Mouse (Mus musculus) small intestine, adult 2 months (tissue): ENCODE results near the gene Flrt1. TPM values are rescaled to one million over a fixed set of nuclear protein-coding genes. Genes with fewer than 3 reads are reported as not detected.

Experiments used
- H3K27ac ChIP-seq: fragments of 200-500 bp; 2 replicates; pipeline ENCODE4 v1.5.1; 2012; ENCODE audit warnings: low read depth, low read length, control low read depth, inconsistent platforms; ENCODE audit not compliant: insufficient read depth
- H3K27me3 ChIP-seq: fragments of 200-500 bp; 2 replicates; pipeline ENCODE4 v1.6.1; 2012; ENCODE audit warnings: mild to moderate bottlenecking, moderate library complexity, low read length, inconsistent platforms; ENCODE audit not compliant: control insufficient read depth, insufficient read depth
- H3K36me3 ChIP-seq: fragments of 200-500 bp; 2 replicates; pipeline ENCODE4 v1.6.1; 2012; ENCODE audit warnings: mild to moderate bottlenecking, low read length, control low read depth, inconsistent platforms; ENCODE audit not compliant: control insufficient read depth, insufficient read depth
- H3K4me1 ChIP-seq: fragments of 200-500 bp; 2 replicates; pipeline ENCODE4 v1.6.1; 2012; ENCODE audit warnings: low read length, inconsistent platforms, mixed read lengths; ENCODE audit not compliant: control insufficient read depth, insufficient read depth, insufficient read length
- H3K4me3 ChIP-seq: fragments of 200-500 bp; 2 replicates; pipeline ENCODE4 v1.5.1; 2012; ENCODE audit warnings: low read depth, mild to moderate bottlenecking, control low read depth, inconsistent platforms, low read length, moderate library complexity
- CTCF ChIP-seq: fragments of 200-500 bp; IDR thresholded peaks from 2 replicates; pipeline ENCODE4 v1.5.1; 2012; ENCODE audit warnings: low read depth, mild to moderate bottlenecking, control low read depth, inconsistent platforms, low read length, moderate library complexity, mixed read lengths; ENCODE audit not compliant: insufficient replicate concordance, insufficient read length; ENCODE audit errors: extremely low read depth
- POLR2A ChIP-seq: fragments of 200-500 bp; IDR thresholded peaks from 2 replicates; pipeline ENCODE4 v1.6.1; 2012; ENCODE audit warnings: low read depth, mild to moderate bottlenecking, control low read depth, inconsistent platforms, low read length, moderate library complexity
- WGBS: fragments of 180-500 bp; shearing (Covaris S2); methylation state at CpG from one replicate; pipeline ENCODE4 v1.1.7; 2018; 5-methylcytosine and 5-hydroxymethylcytosine counted together
- polyA plus RNA-seq: library from polyadenylated mRNA; depleted of rRNA; stranded (reverse); fragments of >200 nt; gene quantifications from 2 replicates; pipeline ENCODE4 v1.2.3, GENCODE M21; 2012

Flrt1 gene
- polyA plus RNA-seq, 1 experiment, result 0.06 TPM

DNA sequence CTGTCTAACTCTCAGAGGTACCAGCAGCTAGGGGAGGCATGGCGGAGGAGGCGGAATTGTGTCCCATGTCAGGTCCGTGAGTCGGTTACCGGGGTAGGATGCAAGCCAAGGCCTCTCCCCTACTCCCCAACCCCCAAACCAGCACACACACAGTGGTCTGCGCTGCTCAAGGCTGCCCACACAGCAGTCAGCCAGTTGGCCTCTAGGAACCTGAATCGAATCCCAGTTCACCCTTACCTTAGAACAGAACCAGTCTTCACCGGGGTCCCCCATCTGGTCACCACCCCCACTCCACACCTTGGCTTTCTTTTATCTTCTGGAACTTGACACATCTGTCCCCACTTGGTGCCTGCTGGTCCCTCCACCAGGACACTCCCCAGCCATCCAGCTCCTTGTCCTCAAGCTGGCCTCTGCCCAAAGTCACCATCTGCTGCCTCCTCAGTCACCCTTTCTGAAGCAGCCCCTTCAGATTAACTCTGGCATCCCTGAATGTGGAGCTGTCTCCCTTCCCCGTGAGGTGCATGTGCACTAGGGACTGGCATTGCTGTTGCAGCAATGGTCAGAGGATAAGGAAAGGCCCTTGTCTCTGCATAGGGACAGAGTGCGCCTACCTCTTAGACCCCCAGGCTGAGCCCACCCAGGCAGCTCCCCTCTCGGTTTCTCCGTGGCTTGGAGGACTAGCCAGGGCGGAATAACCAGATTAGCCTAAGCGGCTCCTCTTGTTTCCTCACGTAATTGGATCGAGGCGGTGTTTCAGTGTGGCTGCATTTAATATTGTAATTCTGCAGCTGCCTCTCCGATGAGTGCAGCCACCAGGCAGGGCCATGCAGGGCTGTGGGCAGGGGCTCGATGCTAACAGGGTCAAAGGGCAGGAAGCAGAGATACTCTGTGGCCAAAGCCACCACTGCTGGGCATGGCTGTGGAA lies 23.3 kb upstream of the Flrt1 start:
- no peak overlapping the region for H3K27ac ChIP-seq
- 84% methylated on average over 19 of the region's 19 CpGs for WGBS
- TF ChIP-seq CTCF (no peak), POLR2A (no peak)
- no peaks in the 10 kb centered on the region for H3K27me3 ChIP-seq
- H3K4me3 ChIP-seq, result no peak overlapping the region
- no peaks in the 10 kb centered on the region for H3K36me3 ChIP-seq
- peaks cover 3% of the 10 kb centered on the region; the same call in 1 of the 2 replicates for H3K4me1 ChIP-seq

GRCm38 (mm10) chr19:7126933-7127332 lies 21.4 kb upstream of the Flrt1 start:
- 55% methylated on average over 2 of the region's 2 CpGs for WGBS

GRCm38 (mm10) chr19:7126209-7126608 lies 20.7 kb upstream of the Flrt1 start:
- TF ChIP-seq POLR2A (no peak), CTCF (no peak)
- H3K4me3 ChIP-seq, result no peak overlapping the region
- no peaks in the 10 kb centered on the region for H3K36me3 ChIP-seq
- WGBS, result 69% methylated on average over 1 of the region's 1 CpGs
- H3K27me3 ChIP-seq, result no peaks in the 10 kb centered on the region
- H3K27ac ChIP-seq, result no peak overlapping the region
- H3K4me1 ChIP-seq, result peaks cover 6% of the 10 kb centered on the region; the same call in 1 of the 2 replicates

More at GRCm38 (mm10) chr19:7126933-7127332, 21.4 kb upstream of the Flrt1 start:
- Histone ChIP-seq H3K4me1 (peaks cover 6% of the 10 kb centered on the region; the same call in 1 of the 2 replicates), H3K36me3 (no peaks in the 10 kb centered on the region), H3K27ac (no peak overlapping the region), H3K27me3 (no peaks in the 10 kb centered on the region), H3K4me3 (no peak overlapping the region)
- TF ChIP-seq POLR2A (no peak), CTCF (no peak)

- 65% methylated on average over 4 of the region's 4 CpGs for WGBS
- Histone ChIP-seq H3K27ac (no peak overlapping the region), H3K4me3 (no peak overlapping the region), H3K36me3 (no peaks in the 10 kb centered on the region), H3K27me3 (no peaks in the 10 kb centered on the region), H3K4me1 (peaks cover 6% of the 10 kb centered on the region; the same call in 1 of the 2 replicates)
- no peak for TF ChIP-seq CTCF
- TF ChIP-seq POLR2A, result no peak
Observed at GRCm38 (mm10) chr19:7125526-7126156, 20.1 kb upstream of the Flrt1 start.

DNA sequence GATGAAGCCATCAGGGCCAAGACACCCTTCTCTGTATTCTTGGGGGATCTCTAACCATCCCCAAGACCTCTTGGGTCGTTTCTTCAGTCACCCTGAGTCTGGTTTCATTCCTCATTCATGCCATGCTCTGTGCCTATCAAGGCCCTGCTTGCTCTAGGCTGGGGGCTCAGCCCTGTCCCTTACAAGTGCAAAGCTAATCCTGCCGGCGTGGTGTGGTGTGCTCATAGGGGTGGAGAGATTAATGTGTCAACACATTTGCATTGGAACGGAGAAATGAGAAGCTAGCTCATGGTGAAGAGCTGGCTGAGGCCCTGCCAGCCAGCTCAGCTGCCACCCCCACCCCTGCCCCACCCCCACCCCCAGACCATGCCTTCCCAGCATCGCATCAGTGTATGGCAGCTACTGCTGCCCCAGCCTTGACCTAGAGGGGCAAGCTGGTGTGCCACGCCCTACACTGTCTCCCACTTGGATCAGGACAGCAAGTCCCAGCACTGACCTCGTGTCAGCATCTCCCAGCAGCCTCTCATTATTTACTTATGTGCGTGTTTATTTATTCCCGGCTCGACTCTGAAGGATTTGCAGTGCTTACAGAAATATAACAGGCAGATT lies 17.3 kb upstream of the Flrt1 start:
- no peak overlapping the region for H3K27ac ChIP-seq
- 38% methylated on average over 10 of the region's 10 CpGs for WGBS
- H3K36me3 ChIP-seq, result no peaks in the 10 kb centered on the region
- TF ChIP-seq CTCF, result no peak
- H3K27me3 ChIP-seq, result no peaks in the 10 kb centered on the region
- peaks cover 7% of the 10 kb centered on the region for H3K4me1 ChIP-seq
- no peak overlapping the region for H3K4me3 ChIP-seq

- TF ChIP-seq POLR2A (no peak), CTCF (no peak)
- WGBS, result 64% methylated on average over 4 of the region's 4 CpGs
- no peak overlapping the region for H3K4me3 ChIP-seq
- H3K36me3 ChIP-seq, result no peaks in the 10 kb centered on the region
- no peaks in the 10 kb centered on the region for H3K27me3 ChIP-seq
- H3K27ac ChIP-seq, result no peak overlapping the region
- peaks cover 9% of the 10 kb centered on the region for H3K4me1 ChIP-seq
Observed at GRCm38 (mm10) chr19:7122277-7122676, 16.7 kb upstream of the Flrt1 start.

GRCm38 (mm10) chr19:7121252-7121651 lies 15.7 kb upstream of the Flrt1 start:
- WGBS, result 66% methylated on average over 11 of the region's 11 CpGs
- Histone ChIP-seq H3K36me3 (no peaks in the 10 kb centered on the region), H3K27me3 (no peaks in the 10 kb centered on the region), H3K4me1 (peaks cover 7% of the 10 kb centered on the region), H3K27ac (no peak overlapping the region), H3K4me3 (no peak overlapping the region)
- no peak for TF ChIP-seq CTCF
- no peak for TF ChIP-seq POLR2A
